Mouse (Mus musculus) limb, embryonic 15.5 days (tissue): ENCODE measurements around the gene Fggy. TPM values are rescaled to one million over a fixed set of nuclear protein-coding genes. Genes with fewer than 3 reads are reported as not detected.

ENCODE experiments used
- ATAC-seq: fragments of 200-750 bp; cut with Nextera tagmentation; 2 replicates; pipeline ENCODE4 v1.8.0; 2017; ENCODE audit warnings: low read depth, moderate TSS enrichment; ENCODE audit not compliant: insufficient number of reproducible peaks, low FRiP score, low TSS enrichment
- H3K27ac ChIP-seq: fragments of 300-500 bp; sonication (generic); 2 replicates; pipeline ENCODE4 v1.5.1; 2015; ENCODE audit warnings: moderate library complexity, mild to moderate bottlenecking, inconsistent platforms
- H3K27me3 ChIP-seq: fragments of 300-500 bp; sonication (generic); 2 replicates; pipeline ENCODE4 v1.6.1; 2015; ENCODE audit warnings: inconsistent platforms
- H3K36me3 ChIP-seq: fragments of 300-500 bp; sonication (generic); 2 replicates; pipeline ENCODE4 v1.6.1; 2015; ENCODE audit warnings: inconsistent platforms
- H3K4me1 ChIP-seq: fragments of 300-500 bp; sonication (generic); 2 replicates; pipeline ENCODE4 v1.6.1; 2015; ENCODE audit warnings: inconsistent platforms
- H3K4me2 ChIP-seq: fragments of 300-500 bp; sonication (generic); 2 replicates; pipeline ENCODE4 v1.6.1; 2015; ENCODE audit warnings: mild to moderate bottlenecking, inconsistent platforms
- H3K4me3 ChIP-seq: fragments of 300-500 bp; sonication (generic); 2 replicates; pipeline ENCODE4 v1.5.1; 2015; ENCODE audit warnings: mild to moderate bottlenecking, inconsistent platforms
- H3K9ac ChIP-seq: fragments of 300-500 bp; sonication (generic); 2 replicates; pipeline ENCODE4 v1.6.1; 2015; ENCODE audit warnings: inconsistent platforms
- H3K9me3 ChIP-seq: fragments of 300-500 bp; sonication (generic); 2 replicates; pipeline ENCODE4 v1.6.1; 2016; ENCODE audit warnings: inconsistent platforms
- WGBS: fragments of 180-500 bp; shearing (Covaris S2); methylation state at CpG from one replicate; pipeline ENCODE4 v1.1.7; 2015; 5-methylcytosine and 5-hydroxymethylcytosine counted together
- polyA plus RNA-seq: library from polyadenylated mRNA; unstranded; fragments of >200 nt; fragmentation: Nextera tagmentation; extraction: Ambion mirVana; gene quantifications from 2 replicates; pipeline ENCODE4 v1.2.1, GENCODE M21; 2015

The Fggy gene
- polyA plus RNA-seq, 1 experiment from 2014 or later = 8.6 TPM

DNA sequence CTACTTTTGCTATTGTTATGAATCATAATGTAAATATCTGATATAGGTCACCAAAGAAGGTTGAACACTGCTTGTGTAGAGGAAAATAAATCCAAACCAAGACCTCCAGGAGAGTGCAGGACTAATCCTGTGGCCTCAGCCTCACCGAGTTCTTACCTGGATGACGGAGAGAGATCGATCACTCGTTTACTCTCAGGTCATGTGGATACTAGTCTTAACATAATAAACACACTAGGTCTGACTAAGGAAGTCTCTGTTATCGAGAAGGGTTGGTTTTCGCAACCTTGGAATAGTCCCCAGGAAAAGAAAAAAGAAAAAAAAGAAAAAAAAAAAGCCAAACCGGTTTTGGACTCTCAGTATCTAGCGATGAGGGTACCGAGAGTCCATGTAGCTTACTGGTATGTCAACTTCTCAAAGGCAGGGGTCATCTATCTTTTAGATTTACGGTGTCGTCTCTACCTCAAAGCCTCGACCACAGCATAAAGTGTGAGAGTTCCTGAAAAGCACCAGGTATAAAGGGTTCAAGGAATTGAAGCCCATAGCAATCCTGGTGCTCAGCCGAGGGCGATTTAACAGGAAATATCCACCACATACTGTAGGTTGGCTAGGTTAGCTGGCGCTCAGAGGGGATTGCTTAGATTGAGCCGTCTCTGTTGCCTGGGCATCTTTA lies 509 bp upstream of the Fggy start:
- Histone ChIP-seq H3K27me3 (no peaks in the 10 kb centered on the region), H3K4me2 (peak overlapping the region; percentile 65), H3K9ac (0 out of 2 replicates have a peak overlapping the region, but pooled peaks have one; percentile 31), H3K36me3 (no peaks in the 10 kb centered on the region), H3K4me3 (peak overlapping the region; percentile 41), H3K27ac (peak overlapping the region; percentile 87), H3K4me1 (peaks cover 15% of the 10 kb centered on the region), H3K9me3 (no peaks in the 10 kb centered on the region)
- ATAC-seq = 0 out of 2 replicates have a peak, but pooled peaks have one; percentile 8
- WGBS = 34% methylated on average over 16 of the region's 16 CpGs

DNA sequence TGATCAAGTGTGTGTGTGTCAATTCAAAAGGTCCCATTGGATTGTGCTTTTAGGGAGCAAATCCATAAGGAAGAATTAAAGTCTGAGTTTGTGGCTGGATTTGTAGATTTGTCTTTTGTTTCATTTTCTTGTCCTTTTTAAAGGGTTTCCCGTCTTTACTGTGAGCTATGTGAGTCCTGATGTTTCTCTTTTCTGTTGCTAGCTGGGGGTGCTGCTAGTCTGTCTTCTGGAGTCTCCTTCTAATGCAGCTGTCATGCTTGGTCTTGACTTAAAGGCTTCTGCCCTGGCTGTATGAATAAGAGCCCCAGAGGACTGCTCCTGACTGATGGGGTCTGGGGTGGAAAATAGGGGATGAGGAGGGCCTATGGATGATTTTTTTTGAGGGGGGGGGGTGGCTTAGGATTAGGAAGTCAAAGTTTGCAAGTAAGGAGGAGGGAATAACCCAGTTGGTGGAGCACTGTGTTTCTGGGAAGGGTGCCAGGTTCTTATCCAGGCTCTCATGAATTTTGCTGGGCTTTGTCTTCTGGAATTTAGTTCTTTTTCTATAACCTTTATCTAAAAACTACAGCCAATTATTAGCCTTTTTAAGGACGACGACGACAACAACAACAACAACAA lies 1.1 kb downstream of the Fggy start:
- H3K36me3 ChIP-seq = no peaks in the 10 kb centered on the region
- H3K27me3 ChIP-seq = no peaks in the 10 kb centered on the region
- 60% methylated on average over 4 of the region's 4 CpGs for WGBS
- 0 out of 2 replicates have a peak overlapping the region, but pooled peaks have one; percentile 65 for H3K4me2 ChIP-seq
- H3K4me3 ChIP-seq = no peak overlapping the region
- no peak for ATAC-seq
- H3K9ac ChIP-seq = no peak overlapping the region
- H3K27ac ChIP-seq = peak overlapping the region; percentile 87
- H3K4me1 ChIP-seq = peaks cover 15% of the 10 kb centered on the region
- no peaks in the 10 kb centered on the region for H3K9me3 ChIP-seq

DNA sequence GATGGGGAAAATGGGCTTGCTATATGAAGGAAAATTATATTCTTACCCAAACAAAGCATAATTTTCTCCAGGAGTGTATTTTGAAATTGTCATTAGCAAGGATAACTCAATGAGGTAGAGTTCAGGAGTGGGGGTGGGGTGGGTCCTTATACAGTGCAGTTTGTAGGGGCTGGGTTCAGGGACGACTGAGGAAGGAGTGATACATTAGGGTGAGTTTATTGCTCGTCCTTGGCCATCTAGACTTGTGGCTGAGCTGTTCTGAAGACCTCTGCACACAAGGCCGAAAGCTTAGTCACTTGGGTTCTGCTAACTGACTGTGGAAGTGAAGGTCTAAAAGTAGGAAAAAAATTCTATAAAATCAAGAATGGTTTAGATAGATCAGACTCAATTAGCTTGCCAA lies 14.3 kb downstream of the Fggy start:
- Histone ChIP-seq H3K27ac (no peak overlapping the region), H3K4me3 (no peak overlapping the region), H3K4me2 (no peak overlapping the region), H3K4me1 (no peaks in the 10 kb centered on the region), H3K27me3 (no peaks in the 10 kb centered on the region), H3K36me3 (no peaks in the 10 kb centered on the region), H3K9me3 (no peaks in the 10 kb centered on the region), H3K9ac (no peak overlapping the region)
- ATAC-seq = no peak
- WGBS = 76% methylated on average over 3 of the region's 3 CpGs

DNA sequence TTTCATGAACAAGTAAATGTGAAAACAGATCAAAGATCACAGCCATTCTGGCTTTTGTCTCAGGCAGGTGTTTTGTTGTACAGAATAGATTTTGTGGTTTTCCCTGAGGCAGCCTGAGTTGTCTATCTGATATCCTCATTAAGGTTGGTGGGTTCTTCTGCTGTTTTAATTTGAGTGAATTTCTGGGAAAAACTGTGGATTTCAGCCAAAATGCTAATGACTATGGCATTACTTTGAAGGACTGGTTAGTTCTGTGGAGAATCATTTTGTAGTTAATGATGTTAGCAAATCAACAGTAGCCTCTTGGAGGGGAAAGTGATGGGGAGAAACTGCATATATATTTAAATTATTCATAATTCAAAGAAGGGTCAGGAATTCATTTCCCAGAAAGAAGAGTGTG lies 16.4 kb downstream of the Fggy start:
- Histone ChIP-seq H3K4me1 (no peaks in the 10 kb centered on the region), H3K27me3 (no peaks in the 10 kb centered on the region), H3K27ac (no peak overlapping the region), H3K9me3 (no peaks in the 10 kb centered on the region), H3K4me2 (no peak overlapping the region), H3K4me3 (no peak overlapping the region), H3K36me3 (no peaks in the 10 kb centered on the region), H3K9ac (no peak overlapping the region)
- ATAC-seq = no peak

DNA sequence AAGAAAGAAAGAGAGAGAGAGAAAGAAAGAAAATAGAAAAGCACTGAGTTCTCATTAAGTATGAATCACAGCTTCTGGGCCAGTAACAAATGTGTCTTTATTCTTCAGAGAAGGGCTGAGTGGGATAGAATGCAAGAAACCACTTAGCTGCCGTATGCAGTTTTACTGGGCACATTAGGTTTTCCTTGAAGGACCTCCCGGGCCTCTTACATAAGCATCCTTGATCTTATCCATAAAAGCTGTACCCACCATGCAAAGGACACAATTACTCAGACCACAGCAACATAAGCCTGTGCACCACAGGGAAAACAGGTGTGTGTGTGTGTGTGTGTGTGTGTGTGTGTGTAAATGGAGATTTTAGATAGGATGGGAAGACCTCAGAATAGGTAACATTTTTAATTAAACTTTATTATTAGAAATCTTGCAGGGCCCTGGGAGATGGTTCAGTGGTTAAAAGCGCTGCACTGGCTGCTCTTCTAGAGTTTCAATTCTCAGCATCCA lies 18.2 kb downstream of the Fggy start:
- 41% methylated on average over 3 of the region's 3 CpGs for WGBS
- ATAC-seq = no peak
- H3K4me2 ChIP-seq = no peak overlapping the region
- no peak overlapping the region for H3K4me3 ChIP-seq
- H3K36me3 ChIP-seq = no peaks in the 10 kb centered on the region
- no peaks in the 10 kb centered on the region for H3K9me3 ChIP-seq
- H3K27me3 ChIP-seq = no peaks in the 10 kb centered on the region
- no peaks in the 10 kb centered on the region for H3K4me1 ChIP-seq
- no peak overlapping the region for H3K27ac ChIP-seq
- no peak overlapping the region for H3K9ac ChIP-seq

DNA sequence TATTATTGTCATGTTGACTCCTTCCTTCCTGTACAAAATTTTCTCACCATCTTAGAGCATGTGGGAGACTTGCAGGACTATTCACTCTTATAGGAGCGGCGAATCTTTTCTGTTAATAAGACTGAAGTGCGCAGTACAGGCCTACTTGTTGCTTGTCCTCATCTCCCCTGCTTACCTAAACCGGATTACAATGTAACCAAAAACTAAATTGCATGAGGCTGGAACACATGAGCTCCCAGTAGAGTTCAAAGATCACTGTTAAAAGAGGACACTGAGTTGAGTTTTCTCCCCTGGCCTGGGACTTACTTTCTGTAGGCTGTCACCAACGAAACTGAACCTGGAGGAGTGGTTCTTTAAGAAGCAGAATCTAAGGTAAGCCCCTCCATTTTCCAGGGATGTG lies 21.9 kb downstream of the Fggy start:
- Histone ChIP-seq H3K9ac (no peak overlapping the region), H3K4me3 (no peak overlapping the region), H3K4me1 (no peaks in the 10 kb centered on the region), H3K36me3 (no peaks in the 10 kb centered on the region), H3K27ac (no peak overlapping the region), H3K9me3 (no peaks in the 10 kb centered on the region), H3K4me2 (no peak overlapping the region), H3K27me3 (no peaks in the 10 kb centered on the region)
- ATAC-seq = no peak
- 90% methylated on average over 5 of the region's 5 CpGs for WGBS

DNA sequence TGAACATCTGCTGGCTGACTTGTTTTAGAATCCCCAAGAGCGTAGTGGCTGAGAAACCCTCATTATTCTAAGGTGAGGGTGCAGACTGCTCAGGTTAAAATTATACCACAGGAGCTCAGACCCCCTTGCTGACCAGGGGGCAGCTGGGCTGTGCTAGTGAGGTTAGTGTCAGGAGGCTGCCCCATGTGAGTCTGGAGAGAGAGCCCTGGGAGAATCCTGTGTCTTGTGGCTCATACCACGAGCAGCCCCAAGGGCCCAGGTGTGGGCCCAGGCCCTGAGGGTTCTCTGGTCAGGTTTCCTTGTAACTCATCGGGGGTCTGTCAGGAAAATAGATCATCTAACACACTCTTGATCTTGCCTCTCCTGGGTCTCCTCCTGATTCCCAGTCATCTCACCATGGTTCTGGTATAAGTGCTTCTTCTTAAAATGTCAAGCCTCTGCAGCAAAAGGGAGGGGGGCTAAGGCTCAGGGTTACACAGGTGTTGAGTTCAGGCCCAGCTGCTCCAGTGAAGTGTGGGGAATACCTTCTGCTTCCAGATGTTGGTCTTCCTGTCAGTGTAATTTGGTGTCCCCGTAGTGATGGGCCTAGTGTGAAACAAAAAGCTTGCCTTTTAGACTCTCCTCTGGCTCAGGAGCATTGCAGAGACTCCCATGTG lies 26.9 kb downstream of the Fggy start:
- WGBS = 43% methylated on average over 4 of the region's 4 CpGs
- Histone ChIP-seq H3K27ac (no peak overlapping the region), H3K36me3 (no peaks in the 10 kb centered on the region), H3K9me3 (no peaks in the 10 kb centered on the region), H3K27me3 (no peaks in the 10 kb centered on the region), H3K9ac (no peak overlapping the region), H3K4me1 (no peaks in the 10 kb centered on the region), H3K4me2 (no peak overlapping the region), H3K4me3 (no peak overlapping the region)
- no peak for ATAC-seq

DNA sequence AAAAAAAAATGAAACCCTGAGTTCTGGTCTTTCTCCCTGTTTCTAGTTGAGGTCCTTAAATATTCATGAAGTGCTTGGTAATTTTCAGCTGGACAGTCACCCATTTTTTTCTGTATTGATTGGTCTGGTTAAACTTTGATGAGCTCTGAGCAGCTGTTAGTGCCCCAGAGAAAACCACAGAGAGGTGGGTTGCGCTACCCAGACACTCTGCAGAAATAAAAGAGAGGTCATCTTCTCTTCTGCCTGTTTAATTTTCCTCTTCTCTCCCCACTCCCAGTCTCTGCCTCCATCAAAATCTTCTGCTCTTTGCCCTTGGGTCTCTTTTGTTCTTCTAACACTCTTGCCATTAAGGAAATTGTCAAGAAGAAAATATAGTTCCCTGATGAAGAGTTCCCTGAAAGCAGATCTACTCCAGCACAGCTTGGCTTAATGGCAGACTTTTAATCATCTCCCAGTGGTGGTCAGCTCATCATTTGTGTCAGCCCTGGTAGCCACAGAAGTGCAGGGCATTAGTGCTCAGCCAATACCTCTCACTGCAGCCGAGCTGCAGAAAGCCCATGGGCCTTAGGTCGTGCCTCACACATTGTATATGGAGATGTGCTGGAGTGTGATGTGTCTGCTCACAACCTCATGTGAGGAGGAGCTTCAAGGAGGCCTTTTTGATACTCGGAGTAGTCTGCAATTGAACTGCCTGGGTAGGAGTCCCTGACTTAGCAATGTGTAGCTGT lies 29.1 kb downstream of the Fggy start:
- 59% methylated on average over 4 of the region's 4 CpGs for WGBS
- no peak overlapping the region for H3K27ac ChIP-seq
- no peaks in the 10 kb centered on the region for H3K9me3 ChIP-seq
- no peaks in the 10 kb centered on the region for H3K4me1 ChIP-seq
- no peaks in the 10 kb centered on the region for H3K27me3 ChIP-seq
- no peak for ATAC-seq
- no peak overlapping the region for H3K9ac ChIP-seq
- no peaks in the 10 kb centered on the region for H3K36me3 ChIP-seq
- H3K4me3 ChIP-seq = no peak overlapping the region
- H3K4me2 ChIP-seq = no peak overlapping the region

DNA sequence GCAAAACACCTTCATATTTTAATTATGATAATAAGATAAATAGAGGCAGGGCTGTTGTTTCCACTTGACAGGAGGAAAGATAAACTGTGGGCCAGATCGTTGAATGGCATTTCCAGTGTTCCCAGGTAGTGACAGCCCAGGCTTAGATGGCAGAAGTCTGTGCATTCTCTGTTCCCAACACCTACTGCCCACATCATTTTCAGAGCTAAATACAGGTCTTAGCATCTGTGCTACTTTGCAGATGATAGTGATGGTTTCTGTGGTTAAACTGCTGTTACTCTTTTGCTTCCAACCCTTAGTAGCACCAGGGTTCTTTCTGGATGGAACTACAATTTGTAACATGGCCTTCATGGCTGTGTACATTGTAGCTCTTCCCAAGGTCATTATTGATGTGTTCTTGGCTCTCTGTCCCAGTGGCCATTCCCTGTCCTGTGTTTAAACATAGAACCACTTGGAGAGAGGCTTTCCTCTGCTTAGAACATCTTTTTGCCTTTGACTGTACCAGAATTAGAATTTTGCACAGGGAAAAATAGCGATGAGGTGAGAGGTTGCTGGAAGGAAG lies 31.5 kb downstream of the Fggy start:
- Histone ChIP-seq H3K27me3 (no peaks in the 10 kb centered on the region), H3K9ac (no peak overlapping the region), H3K9me3 (no peaks in the 10 kb centered on the region), H3K4me3 (no peak overlapping the region), H3K4me2 (no peak overlapping the region), H3K36me3 (no peaks in the 10 kb centered on the region), H3K27ac (no peak overlapping the region), H3K4me1 (no peaks in the 10 kb centered on the region)
- WGBS = 77% methylated on average over 2 of the region's 2 CpGs
- ATAC-seq = no peak

DNA sequence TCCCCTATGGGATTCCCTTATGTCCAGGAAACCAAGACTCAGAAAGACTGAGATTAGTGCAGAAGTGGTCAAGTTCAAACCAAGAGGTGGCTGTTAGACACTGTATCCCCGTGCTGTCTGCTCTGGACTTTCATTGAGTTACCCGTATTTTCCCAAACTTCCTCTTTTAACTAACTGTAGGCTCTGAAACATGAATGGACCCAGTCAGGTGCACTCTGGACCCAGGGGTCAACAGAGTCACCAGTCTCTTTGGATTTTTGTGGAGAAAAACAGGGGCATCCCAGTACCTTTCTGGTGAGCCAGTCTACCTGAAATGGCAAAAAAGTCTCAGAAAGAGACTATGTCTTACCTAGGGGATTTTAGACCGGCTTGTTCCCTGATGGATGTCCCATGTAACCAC lies 33.6 kb downstream of the Fggy start:
- no peaks in the 10 kb centered on the region for H3K9me3 ChIP-seq
- H3K27me3 ChIP-seq = no peaks in the 10 kb centered on the region
- H3K4me3 ChIP-seq = no peak overlapping the region
- no peak for ATAC-seq
- H3K9ac ChIP-seq = no peak overlapping the region
- WGBS = 91% methylated on average over 3 of the region's 3 CpGs
- H3K36me3 ChIP-seq = no peaks in the 10 kb centered on the region
- no peaks in the 10 kb centered on the region for H3K4me1 ChIP-seq
- H3K4me2 ChIP-seq = no peak overlapping the region
- no peak overlapping the region for H3K27ac ChIP-seq

DNA sequence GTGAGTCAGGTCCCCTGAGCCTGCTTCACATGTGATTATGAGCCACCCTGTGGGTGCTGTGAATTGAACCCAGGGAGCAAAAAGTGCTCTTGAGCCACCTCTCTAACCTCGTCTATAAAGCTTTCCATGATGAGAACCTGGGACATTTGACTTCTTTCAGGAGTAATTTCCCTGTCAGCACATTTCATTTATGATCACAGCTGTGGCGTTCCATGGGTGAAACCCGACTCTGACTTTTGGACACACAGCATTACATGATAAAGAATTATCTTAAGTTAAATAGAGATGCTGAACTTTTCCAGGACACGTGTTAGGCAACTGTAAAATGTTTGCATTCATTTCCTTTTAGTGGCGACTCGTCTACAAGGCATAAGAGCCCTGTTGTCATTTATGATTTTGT lies 39.9 kb downstream of the Fggy start:
- no peaks in the 10 kb centered on the region for H3K9me3 ChIP-seq
- no peaks in the 10 kb centered on the region for H3K36me3 ChIP-seq
- H3K27ac ChIP-seq = no peak overlapping the region
- H3K9ac ChIP-seq = no peak overlapping the region
- H3K4me3 ChIP-seq = no peak overlapping the region
- no peaks in the 10 kb centered on the region for H3K27me3 ChIP-seq
- no peak overlapping the region for H3K4me2 ChIP-seq
- ATAC-seq = no peak
- H3K4me1 ChIP-seq = no peaks in the 10 kb centered on the region
- WGBS = 56% methylated on average over 6 of the region's 6 CpGs
